Mouse (Mus musculus): ENCODE measurements at regions not wholly inside any gene's neighbourhood (a gene's known extent, or its start where the extent isn't known, plus 50 kb on each side); places are given as distances from the start of the nearest gene placed in this dataset.

GRCm38 (mm10) chr7:36078089-36078654 is 275.4 kb upstream of the Zfp507 start:
- Histone ChIP-seq H3K9me3 (replicated peaks) (peaks cover 15% of the 10 kb centered on the region), H3K4me3 (no peak overlapping the region), H3K36me3 (no peaks in the 10 kb centered on the region), H3K9ac (no peak overlapping the region), H3K27ac (no peak overlapping the region), H3K4me2 (no peak overlapping the region), H3K27me3 (replicated peaks) (no peaks in the 10 kb centered on the region), H3K4me1 (no peaks in the 10 kb centered on the region)
- WGBS (ENCODE audit: insufficient replicate concordance) = 58% methylated on average over 11 of the region's 11 CpGs
- no peak for ATAC-seq

- Histone ChIP-seq H3K27ac (no peak overlapping the region), H3K4me1 (no peaks in the 10 kb centered on the region), H3K4me2 (no peak overlapping the region), H3K9me3 (replicated peaks) (peaks cover 15% of the 10 kb centered on the region), H3K4me3 (no peak overlapping the region), H3K27me3 (replicated peaks) (no peaks in the 10 kb centered on the region), H3K9ac (no peak overlapping the region), H3K36me3 (no peaks in the 10 kb centered on the region)
- no peak for ATAC-seq
- WGBS (ENCODE audit: insufficient replicate concordance) = 62% methylated on average over 2 of the region's 2 CpGs
These were observed 274.5 kb upstream of the Zfp507 start for GRCm38 (mm10) chr7:36077271-36077670.

GRCm38 (mm10) chr7:36076021-36076441 is 273.2 kb upstream of the Zfp507 start:
- Histone ChIP-seq H3K27me3 (replicated peaks) (no peaks in the 10 kb centered on the region), H3K36me3 (no peaks in the 10 kb centered on the region), H3K9me3 (replicated peaks) (peaks cover 14% of the 10 kb centered on the region), H3K9ac (no peak overlapping the region), H3K4me1 (no peaks in the 10 kb centered on the region), H3K4me3 (no peak overlapping the region), H3K4me2 (no peak overlapping the region), H3K27ac (no peak overlapping the region)
- WGBS (ENCODE audit: insufficient replicate concordance) = 12% methylated on average over 11 of the region's 11 CpGs
- no peak for ATAC-seq

GRCm38 (mm10) chr7:36071774-36072173 is 269.0 kb upstream of the Zfp507 start:
- Histone ChIP-seq H3K9ac (no peak overlapping the region), H3K36me3 (no peaks in the 10 kb centered on the region), H3K4me1 (no peaks in the 10 kb centered on the region), H3K4me2 (peak overlapping the region; percentile 42), H3K27me3 (replicated peaks) (no peaks in the 10 kb centered on the region), H3K27ac (no peak overlapping the region), H3K9me3 (replicated peaks) (no peaks in the 10 kb centered on the region), H3K4me3 (no peak overlapping the region)
- ATAC-seq = no peak
- 7% methylated on average over 13 of the region's 13 CpGs for WGBS (ENCODE audit: insufficient replicate concordance)

- no peak overlapping the region for H3K9ac ChIP-seq
- H3K27me3 ChIP-seq (replicated peaks) = no peaks in the 10 kb centered on the region
- no peak overlapping the region for H3K4me2 ChIP-seq
- no peaks in the 10 kb centered on the region for H3K4me1 ChIP-seq
- no peak for ATAC-seq
- no peak overlapping the region for H3K4me3 ChIP-seq
- 41% methylated on average over 3 of the region's 3 CpGs for WGBS (ENCODE audit: insufficient replicate concordance)
- no peak overlapping the region for H3K27ac ChIP-seq
- no peaks in the 10 kb centered on the region for H3K9me3 ChIP-seq (replicated peaks)
- H3K36me3 ChIP-seq = no peaks in the 10 kb centered on the region
These were observed 263.9 kb upstream of the Zfp507 start for GRCm38 (mm10) chr7:36066725-36067124.

- no peak for ATAC-seq
- Histone ChIP-seq H3K4me1 (no peaks in the 10 kb centered on the region), H3K36me3 (no peaks in the 10 kb centered on the region), H3K9me3 (replicated peaks) (no peaks in the 10 kb centered on the region), H3K9ac (no peak overlapping the region), H3K27ac (no peak overlapping the region), H3K27me3 (replicated peaks) (no peaks in the 10 kb centered on the region), H3K4me3 (no peak overlapping the region), H3K4me2 (no peak overlapping the region)
- 63% methylated on average over 4 of the region's 4 CpGs for WGBS (ENCODE audit: insufficient replicate concordance)
These were observed 258.9 kb upstream of the Zfp507 start for GRCm38 (mm10) chr7:36061679-36062078.

GRCm38 (mm10) chr7:36060426-36060825 is 257.6 kb upstream of the Zfp507 start:
- Histone ChIP-seq H3K36me3 (no peaks in the 10 kb centered on the region), H3K4me1 (no peaks in the 10 kb centered on the region), H3K9ac (no peak overlapping the region), H3K9me3 (replicated peaks) (no peaks in the 10 kb centered on the region), H3K27ac (no peak overlapping the region), H3K4me2 (no peak overlapping the region), H3K27me3 (replicated peaks) (no peaks in the 10 kb centered on the region), H3K4me3 (no peak overlapping the region)
- no peak for ATAC-seq
- WGBS (ENCODE audit: insufficient replicate concordance) = 59% methylated on average over 4 of the region's 4 CpGs

- H3K27me3 ChIP-seq (replicated peaks) = no peaks in the 10 kb centered on the region
- ATAC-seq = no peak
- no peak overlapping the region for H3K27ac ChIP-seq
- H3K36me3 ChIP-seq = no peaks in the 10 kb centered on the region
- H3K4me3 ChIP-seq = no peak overlapping the region
- H3K4me1 ChIP-seq = no peaks in the 10 kb centered on the region
- H3K4me2 ChIP-seq = no peak overlapping the region
- H3K9ac ChIP-seq = no peak overlapping the region
- 65% methylated on average over 8 of the region's 8 CpGs for WGBS (ENCODE audit: insufficient replicate concordance)
- H3K9me3 ChIP-seq (replicated peaks) = no peaks in the 10 kb centered on the region
These were observed 243.2 kb upstream of the Zfp507 start for GRCm38 (mm10) chr7:36046053-36046452.

GRCm38 (mm10) chr7:36031881-36032280 is 229.1 kb upstream of the Zfp507 start:
- WGBS (ENCODE audit: insufficient replicate concordance) = 70% methylated on average over 3 of the region's 3 CpGs
- H3K4me2 ChIP-seq = no peak overlapping the region
- H3K9ac ChIP-seq = no peak overlapping the region
- no peaks in the 10 kb centered on the region for H3K36me3 ChIP-seq
- no peak overlapping the region for H3K27ac ChIP-seq
- no peaks in the 10 kb centered on the region for H3K9me3 ChIP-seq (replicated peaks)
- no peaks in the 10 kb centered on the region for H3K27me3 ChIP-seq (replicated peaks)
- no peak for ATAC-seq
- no peaks in the 10 kb centered on the region for H3K4me1 ChIP-seq
- no peak overlapping the region for H3K4me3 ChIP-seq

GRCm38 (mm10) chr7:36023015-36023414 is 220.2 kb upstream of the Zfp507 start:
- H3K4me1 ChIP-seq = no peaks in the 10 kb centered on the region
- WGBS (ENCODE audit: insufficient replicate concordance) = 71% methylated on average over 10 of the region's 10 CpGs

GRCm38 (mm10) chr7:36022489-36022888 is 219.7 kb upstream of the Zfp507 start:
- no peak for ATAC-seq
- H3K9me3 ChIP-seq (replicated peaks) = no peaks in the 10 kb centered on the region
- no peak overlapping the region for H3K4me3 ChIP-seq
- no peaks in the 10 kb centered on the region for H3K27me3 ChIP-seq (replicated peaks)
- no peaks in the 10 kb centered on the region for H3K4me1 ChIP-seq
- H3K4me2 ChIP-seq = no peak overlapping the region
- H3K27ac ChIP-seq = no peak overlapping the region
- WGBS (ENCODE audit: insufficient replicate concordance) = 57% methylated on average over 6 of the region's 6 CpGs
- H3K36me3 ChIP-seq = no peaks in the 10 kb centered on the region
- H3K9ac ChIP-seq = no peak overlapping the region

More at GRCm38 (mm10) chr7:36023015-36023414, 220.2 kb upstream of the Zfp507 start:
- Histone ChIP-seq H3K4me3 (no peak overlapping the region), H3K27ac (no peak overlapping the region), H3K27me3 (replicated peaks) (no peaks in the 10 kb centered on the region), H3K4me2 (no peak overlapping the region), H3K9me3 (replicated peaks) (no peaks in the 10 kb centered on the region), H3K9ac (no peak overlapping the region), H3K36me3 (no peaks in the 10 kb centered on the region)
- ATAC-seq = no peak

GRCm38 (mm10) chr7:36016926-36017753 is 214.3 kb upstream of the Zfp507 start:
- H3K9me3 ChIP-seq (replicated peaks) = no peaks in the 10 kb centered on the region
- H3K4me2 ChIP-seq = no peak overlapping the region
- WGBS (ENCODE audit: insufficient replicate concordance) = 63% methylated on average over 19 of the region's 19 CpGs
- no peak overlapping the region for H3K4me3 ChIP-seq
- H3K36me3 ChIP-seq = no peaks in the 10 kb centered on the region
- H3K27me3 ChIP-seq (replicated peaks) = no peaks in the 10 kb centered on the region; the same call in 1 of the 2 replicates
- ATAC-seq = no peak
- H3K4me1 ChIP-seq = no peaks in the 10 kb centered on the region
- no peak overlapping the region for H3K27ac ChIP-seq
- H3K9ac ChIP-seq = no peak overlapping the region
